Mouse (Mus musculus): ENCODE results near the gene Acpp.

GRCm38 (mm10) chr9:104243799-104244466 is 93.6 kb downstream of the Acpp start:
- TF ChIP-seq EP300 (IDR thresholded peaks at IDR 0.05; ENCODE audit: insufficient read depth, low read depth, low read length) = no peak
- no peak for TF ChIP-seq POLR2A (IDR thresholded peaks at IDR 0.05; ENCODE audit: insufficient read depth, low read length)

All from ES-Bruce4 (cell line).